Mouse (Mus musculus): ENCODE measurements at regions not wholly inside any gene's neighbourhood (a gene's known extent, or its start where the extent isn't known, plus 50 kb on each side); places are given as distances from the start of the nearest gene placed in this dataset.

DNA sequence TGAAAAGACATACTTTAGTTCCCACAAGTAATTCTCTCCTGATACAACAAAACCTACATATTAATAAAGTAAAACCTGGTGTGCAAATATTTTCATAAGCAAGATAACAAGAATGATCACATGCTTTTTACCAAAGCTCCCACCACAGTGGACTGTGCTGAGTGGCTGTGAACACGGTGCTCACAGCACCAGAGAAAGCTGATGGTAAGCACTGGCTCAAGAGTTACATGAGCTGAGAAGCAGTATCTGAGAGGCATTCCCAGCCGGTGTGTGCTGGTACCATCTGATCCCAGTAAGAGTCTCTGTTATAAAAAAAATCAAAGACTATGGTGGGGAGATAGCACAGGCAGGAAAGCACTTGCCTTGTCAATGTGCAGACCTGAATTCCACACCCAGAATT, 443.5 kb upstream of the Nrp1 start:
- no peak for TF ChIP-seq POLR2A (IDR thresholded peaks at IDR 0.05; ENCODE audit: insufficient read length, low read depth)
- TF ChIP-seq MAX (IDR thresholded peaks at IDR 0.05; ENCODE audit: low read depth) = no peak
- TF ChIP-seq USF1 (IDR thresholded peaks at IDR 0.05; ENCODE audit: low read depth) = no peak
- TF ChIP-seq E2F4 (IDR thresholded peaks at IDR 0.05; ENCODE audit: insufficient read depth) = no peak
- no peak for TF ChIP-seq TCF12 (IDR thresholded peaks at IDR 0.05; ENCODE audit: insufficient read depth, poor library complexity, severe bottlenecking)
- TF ChIP-seq SRF (IDR thresholded peaks at IDR 0.05; ENCODE audit: control insufficient read depth, insufficient read length, low read depth) = no peak
- no peak for TF ChIP-seq MYOG (IDR thresholded peaks at IDR 0.05; ENCODE audit: control insufficient read depth in 1 of 3, insufficient read depth in 1 of 3, insufficient read length in 2 of 3, low read depth in 2 of 3)
- TF ChIP-seq POLR2AphosphoS2 (IDR thresholded peaks at IDR 0.05; ENCODE audit: insufficient read length, low read depth) = no peak
- no peak for TF ChIP-seq TCF3 (IDR thresholded peaks at IDR 0.05; ENCODE audit: insufficient read length, low read depth)
- TF ChIP-seq CEBPB (IDR thresholded peaks at IDR 0.05; ENCODE audit: insufficient read depth, poor library complexity, severe bottlenecking) = no peak
- TF ChIP-seq MYOD1 (IDR thresholded peaks at IDR 0.05; ENCODE audit: control insufficient read depth in 1 of 3, insufficient read length in 2 of 3, low read depth in 2 of 3) = no peak
- no peak for TF ChIP-seq REST (IDR thresholded peaks at IDR 0.05; ENCODE audit: insufficient read depth, insufficient read length)

All from myocyte (in vitro differentiated cells).